Mouse (Mus musculus) embryo, embryonic 11 days (tissue): ENCODE data around the gene Gm9745.
"Not testable (repeated sequence)": the region's sequence is repeated elsewhere in the genome, so short reads cannot be mapped to it uniquely, and the experiment has no call there.

Source experiments
- DNase-seq: peaks from one replicate; pipeline ENCODE4 v3.0.0-alpha.2; 2015

Gm9745 gene

GRCm38 (mm10) chr13:8948131-8948530 is at the start of gene Gm9745:
Gene Gm9745, minus strand, starts transcription at chr13:8948231.
- DNase-seq, result not testable (repeated sequence)

GRCm38 (mm10) chr13:8997221-8997620 is 49.2 kb upstream of the Gm9745 start:
- DNase-seq, result not testable (repeated sequence)

DNA sequence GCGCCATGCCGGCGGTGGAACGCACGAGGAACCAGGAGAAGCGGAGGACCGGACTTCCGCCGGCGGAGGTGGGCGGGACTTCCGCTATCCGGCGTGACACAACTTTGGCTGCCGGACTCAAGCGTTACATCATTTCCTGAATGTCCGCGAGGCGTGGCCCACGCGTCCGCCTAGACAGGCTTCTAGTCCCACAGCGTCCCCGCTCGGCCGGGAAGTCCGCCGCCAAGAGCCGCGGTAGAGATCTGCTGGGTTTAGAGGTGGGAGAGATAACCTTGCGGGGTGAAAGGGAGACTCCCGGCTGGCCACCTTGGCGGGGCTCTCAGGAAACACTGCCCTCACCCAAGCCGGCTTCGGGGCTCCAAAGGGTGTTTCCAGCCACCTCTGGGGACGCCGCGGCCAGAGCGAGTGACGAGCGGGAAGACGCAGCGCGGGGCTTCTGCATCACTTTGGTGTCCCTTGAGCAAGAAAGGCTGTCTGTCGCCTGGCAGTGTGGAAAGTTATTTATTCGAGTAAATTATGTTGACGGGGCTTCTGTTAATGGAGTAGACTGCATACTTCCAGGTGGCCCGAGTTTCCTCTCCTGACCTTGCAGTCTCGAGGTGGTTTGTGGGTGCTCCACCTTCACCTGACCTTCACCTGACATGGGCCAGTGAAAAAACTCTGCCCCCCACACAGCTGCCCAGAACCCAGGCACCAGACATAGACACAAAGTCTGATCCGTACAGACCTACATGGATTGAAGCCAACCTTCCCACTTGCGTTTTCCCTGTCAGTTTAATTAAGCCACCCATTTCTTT is 48.2 kb upstream of the Gm9745 start, which contains the start of gene Gtpbp4:
Gene Gtpbp4 (minus strand): TSS at position 94 of the 797 bp plus-strand sequence.
- DNase-seq, result peak; percentile 98

GRCm38 (mm10) chr13:8995159-8995989 is 47.3 kb upstream of the Gm9745 start:
- DNase-seq, result peak; percentile 67

- DNase-seq, result no peak
Measured at GRCm38 (mm10) chr13:8992231-8992630, 44.2 kb upstream of the Gm9745 start.

- DNase-seq, result no peak
Measured at GRCm38 (mm10) chr13:8972972-8973371, 24.9 kb upstream of the Gm9745 start.

GRCm38 (mm10) chr13:8972369-8972768 is 24.3 kb upstream of the Gm9745 start:
- DNase-seq, result no peak

GRCm38 (mm10) chr13:8967742-8968141 is 19.7 kb upstream of the Gm9745 start:
- no peak for DNase-seq

DNA sequence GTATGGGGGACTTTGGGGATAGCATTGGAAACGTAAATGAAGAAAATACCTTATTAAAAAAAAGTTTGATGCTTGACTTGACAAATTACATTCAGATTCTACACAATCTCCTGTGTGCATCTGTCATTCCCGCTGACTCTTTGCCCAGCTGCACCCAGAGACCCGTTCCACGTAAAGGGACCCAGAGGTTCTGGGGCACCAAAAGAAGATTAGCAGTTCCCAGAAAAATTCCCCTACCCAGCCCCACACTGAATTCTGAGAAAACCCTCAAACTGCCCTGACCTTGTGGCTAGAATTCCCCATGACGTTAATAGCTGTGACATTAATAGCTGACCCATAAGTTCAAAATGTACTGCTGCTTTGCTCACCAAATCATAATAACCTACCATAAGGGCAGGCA is 17.2 kb upstream of the Gm9745 start:
- no peak for DNase-seq

DNA sequence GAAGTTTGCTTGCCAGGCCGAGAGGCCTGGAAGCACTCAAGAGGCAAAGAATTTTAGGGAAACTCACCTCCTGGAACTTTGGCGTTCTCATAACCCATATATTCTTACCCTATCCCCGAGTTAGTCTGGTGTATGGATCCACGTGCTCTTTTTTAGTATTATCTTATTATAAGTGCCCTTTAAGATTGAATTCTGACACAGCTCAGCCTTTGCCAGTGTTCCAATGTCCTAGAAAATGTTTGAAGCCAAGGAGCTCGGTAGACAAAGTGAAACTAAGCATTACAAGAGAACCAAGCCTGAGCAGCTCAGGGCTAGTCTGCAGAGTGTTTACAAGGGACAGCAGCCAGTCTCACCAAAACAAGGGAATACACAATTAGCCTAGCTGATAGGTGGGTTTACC is 14.2 kb upstream of the Gm9745 start:
- DNase-seq, result not testable (repeated sequence)

DNA sequence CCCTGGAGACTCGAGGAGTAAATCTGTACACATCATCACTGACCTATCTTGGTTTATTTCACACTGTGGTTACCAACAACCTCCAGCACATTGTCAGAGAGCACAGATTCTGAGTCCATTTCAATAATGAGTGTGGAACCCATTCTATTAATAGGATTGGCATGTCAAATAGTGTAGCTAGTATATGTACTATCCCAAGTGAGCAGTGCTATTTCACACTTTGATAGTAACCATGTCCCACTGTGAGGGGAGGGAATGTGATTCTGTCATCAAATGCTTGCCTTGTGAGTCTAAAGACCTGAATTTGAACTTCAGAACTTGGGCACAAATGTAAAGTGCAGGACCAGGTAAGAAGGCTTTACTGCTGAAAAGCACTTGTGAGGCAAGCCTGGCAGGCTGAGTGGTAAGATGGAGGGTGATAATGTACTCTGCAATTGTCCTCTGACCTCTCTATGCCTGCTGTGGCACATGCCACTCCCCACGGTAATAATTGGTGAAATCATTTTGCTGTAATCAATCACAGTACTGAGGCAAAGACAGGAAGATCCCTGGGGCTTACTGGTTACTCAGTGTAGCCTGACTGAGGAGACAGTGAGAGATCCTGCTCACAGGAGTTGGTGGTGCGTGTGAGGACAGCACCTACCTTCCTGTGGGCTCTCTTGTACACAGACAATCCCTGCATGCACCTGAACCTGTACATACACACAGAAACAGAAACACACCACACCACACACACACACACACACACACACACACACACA is 13.3 kb upstream of the Gm9745 start:
- DNase-seq, result not testable (repeated sequence)

DNA sequence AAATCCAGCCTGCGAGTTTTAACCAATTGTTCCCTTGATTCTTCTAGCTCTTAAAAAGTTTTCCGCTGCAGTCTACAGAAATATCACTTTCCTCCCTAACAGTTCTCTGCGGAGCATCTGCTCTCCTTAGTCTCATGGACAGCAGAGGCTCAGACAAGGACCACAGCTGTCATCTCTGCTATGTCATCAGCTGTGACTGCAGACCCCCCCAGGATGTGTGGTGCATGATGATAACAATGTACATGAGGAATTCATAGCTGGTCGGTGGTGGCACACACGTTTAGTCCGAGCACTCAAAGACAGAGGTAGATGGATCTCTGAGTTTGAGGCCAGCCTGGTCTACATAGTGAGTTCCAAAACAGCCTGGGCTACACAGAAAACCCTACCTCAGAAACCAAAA is 11.5 kb upstream of the Gm9745 start:
- not testable (repeated sequence) for DNase-seq

- not testable (repeated sequence) for DNase-seq
Measured at GRCm38 (mm10) chr13:8959058-8959457, 11.0 kb upstream of the Gm9745 start.

GRCm38 (mm10) chr13:8956873-8957272 is 8.8 kb upstream of the Gm9745 start:
- not testable (repeated sequence) for DNase-seq

DNA sequence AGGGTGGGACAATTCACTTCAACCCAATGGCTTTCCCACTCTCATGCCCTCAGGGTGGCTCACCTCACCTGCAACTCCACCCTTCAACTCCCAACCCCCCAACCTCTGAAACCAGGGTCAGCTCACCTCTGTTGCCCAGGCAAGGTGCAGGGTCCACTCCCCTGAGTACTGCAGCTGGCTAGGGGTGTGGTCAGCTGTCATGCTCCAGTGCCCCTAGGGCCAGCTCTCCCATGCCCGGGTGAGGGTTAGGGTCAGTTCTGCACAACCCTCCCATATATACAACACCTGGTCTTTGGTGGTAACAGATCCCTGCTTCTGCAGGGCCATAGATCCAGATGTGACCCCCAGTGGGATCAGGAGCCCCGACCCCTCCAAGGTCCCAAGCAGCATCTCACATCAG is 7.1 kb upstream of the Gm9745 start:
- not testable (repeated sequence) for DNase-seq

GRCm38 (mm10) chr13:8952563-8952962 is 4.5 kb upstream of the Gm9745 start, which contains the start of gene Idi2:
Gene Idi2, plus strand, starts transcription at chr13:8952863.
- not testable (repeated sequence) for DNase-seq

DNA sequence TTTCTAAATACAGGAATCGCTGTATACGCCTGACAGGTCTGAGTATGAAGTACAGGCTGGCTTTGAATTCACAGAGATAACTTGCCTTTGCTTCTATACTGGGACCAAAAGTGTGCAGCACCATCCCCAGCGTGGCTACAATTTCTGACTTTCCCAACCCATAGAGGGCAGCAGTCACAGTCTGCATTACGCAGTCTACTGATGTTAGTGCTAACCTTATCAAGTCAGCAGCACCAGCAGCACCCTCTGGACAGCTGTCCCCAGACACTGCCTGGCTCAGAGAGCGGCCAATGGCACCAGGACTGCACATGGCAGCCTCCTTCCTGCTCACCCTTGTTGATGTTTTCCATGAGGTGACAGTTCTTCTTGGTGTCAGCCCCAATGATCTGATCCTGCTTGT is 4.2 kb downstream of the Gm9745 start:
- DNase-seq, result not testable (repeated sequence)

GRCm38 (mm10) chr13:8941701-8942100 is 6.3 kb downstream of the Gm9745 start:
- DNase-seq, result not testable (repeated sequence)

DNA sequence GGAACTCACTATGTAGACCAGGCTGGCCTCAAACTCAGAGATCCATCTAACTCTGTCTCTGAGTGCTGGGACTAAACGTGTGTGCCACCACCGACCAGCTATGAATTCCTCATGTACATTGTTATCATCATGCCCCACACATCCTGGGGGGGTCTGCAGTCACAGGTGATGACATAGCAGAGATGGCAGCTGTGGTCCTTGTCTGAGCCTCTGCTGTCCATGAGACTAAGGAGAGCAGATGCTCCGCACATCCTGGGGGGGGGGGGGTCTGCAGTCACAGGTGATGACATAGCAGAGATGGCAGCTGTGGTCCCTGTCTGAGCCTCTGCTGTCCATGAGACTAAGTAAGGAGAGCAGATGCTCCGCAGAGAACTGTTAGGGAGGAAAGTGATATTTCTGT is 6.9 kb downstream of the Gm9745 start:
- not testable (repeated sequence) for DNase-seq

- not testable (repeated sequence) for DNase-seq
Measured at GRCm38 (mm10) chr13:8937611-8938140, 10.4 kb downstream of the Gm9745 start.

GRCm38 (mm10) chr13:8933499-8933898 is 14.5 kb downstream of the Gm9745 start:
- DNase-seq, result no peak

DNA sequence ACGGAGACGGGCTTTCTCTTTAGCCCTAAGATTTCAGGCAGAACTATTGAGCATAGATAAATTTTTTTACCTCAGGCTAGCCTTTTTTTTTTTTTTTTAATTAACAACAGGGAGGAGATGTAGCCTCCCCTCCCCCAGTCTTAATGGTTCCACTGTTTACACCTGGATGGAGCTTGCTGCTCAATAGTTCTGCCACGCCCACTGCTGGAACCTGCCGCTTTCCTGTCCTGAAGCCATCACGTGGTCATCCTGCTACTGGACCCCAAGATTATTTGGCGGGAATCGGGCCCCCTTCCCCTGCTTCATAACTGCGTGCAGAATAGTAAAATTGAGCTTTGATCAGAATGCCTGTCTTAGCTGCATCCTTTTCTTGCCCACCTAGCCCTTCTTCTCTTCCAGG is 34.1 kb downstream of the Gm9745 start:
- not testable (repeated sequence) for DNase-seq

GRCm38 (mm10) chr13:8905986-8906385 is 42.0 kb downstream of the Gm9745 start:
- not testable (repeated sequence) for DNase-seq
